Mouse (Mus musculus): ENCODE results near the gene Aqp7.
A peak's percentile ranks its signal among the peaks of the same experiment; 100 is the strongest.
"Not testable (repeated sequence)": the region's sequence is repeated elsewhere in the genome, so short reads cannot be mapped to it uniquely, and the experiment has no call there.

Aqp7 gene

DNA sequence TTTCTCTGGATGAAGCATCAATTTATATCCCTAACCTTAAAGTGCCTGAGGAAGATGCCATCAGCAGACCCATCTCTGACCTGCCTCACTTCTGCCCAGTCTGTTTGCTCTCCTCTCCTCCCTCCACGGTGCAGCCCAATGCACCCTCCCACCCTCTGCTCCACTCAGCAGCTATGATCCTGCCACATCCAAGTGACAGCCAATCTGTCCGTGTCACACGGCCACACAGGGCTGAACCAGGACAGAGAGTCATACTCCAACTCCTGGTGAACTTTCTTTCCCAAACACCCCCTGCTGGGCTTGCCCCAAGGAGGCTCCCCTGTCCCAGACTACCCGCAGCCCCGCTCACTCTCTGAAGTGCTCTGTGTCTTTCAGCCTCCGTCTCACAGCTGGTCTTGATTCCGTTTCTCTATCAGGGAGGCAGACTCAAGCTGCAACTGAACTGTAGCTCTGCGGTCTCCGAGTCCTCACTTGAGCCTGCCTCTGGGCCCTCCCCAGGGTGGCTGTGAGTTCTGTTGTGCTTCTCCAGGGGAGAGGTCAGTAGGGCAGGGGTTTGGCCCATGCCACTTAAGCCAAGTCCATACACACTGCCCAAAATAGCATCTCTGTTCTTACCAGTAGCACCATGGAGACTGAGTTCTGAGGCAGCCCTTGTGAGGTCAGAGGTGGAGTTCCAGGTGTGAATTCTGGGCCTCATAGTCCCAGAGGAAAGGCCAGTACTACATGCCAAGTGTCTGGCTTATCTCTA is at the start of gene Aqp7:
Aqp7 (minus strand) TSS at position 616 of the 748 bp plus-strand sequence.
- DNase-seq: no peak

DNA sequence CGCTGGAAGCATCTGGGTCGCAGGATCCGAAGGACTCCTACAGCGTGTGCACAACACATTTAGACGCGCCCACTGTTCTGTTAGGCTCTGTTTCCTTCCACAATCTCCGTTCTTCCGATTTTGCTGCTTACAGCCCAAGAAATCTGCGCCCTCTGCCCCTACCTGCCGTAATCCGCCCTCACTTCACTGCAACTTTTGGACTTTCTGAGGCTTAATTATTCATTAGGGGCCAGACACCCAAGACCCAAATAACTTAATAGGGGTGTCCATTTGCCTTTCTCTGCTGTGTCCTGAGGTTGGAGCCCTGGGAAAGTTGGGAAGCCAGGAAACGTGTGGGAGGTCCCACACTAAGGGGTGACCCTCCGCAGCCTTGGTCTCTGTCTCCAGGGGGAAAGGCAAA is 49.4 kb upstream of the Aqp7 start:
- DNase-seq: no peak

- no peak for DNase-seq
Observed at GRCm38 (mm10) chr4:41096794-41097193, 48.9 kb upstream of the Aqp7 start.

- DNase-seq: no peak
Observed at GRCm38 (mm10) chr4:41096169-41096568, 48.2 kb upstream of the Aqp7 start.

- DNase-seq: no peak
Observed at GRCm38 (mm10) chr4:41094361-41094760, 46.4 kb upstream of the Aqp7 start.

- DNase-seq: no peak
Observed at GRCm38 (mm10) chr4:41092958-41093357, 45.0 kb upstream of the Aqp7 start.

GRCm38 (mm10) chr4:41091391-41091790 is 43.5 kb upstream of the Aqp7 start:
- no peak for DNase-seq

DNA sequence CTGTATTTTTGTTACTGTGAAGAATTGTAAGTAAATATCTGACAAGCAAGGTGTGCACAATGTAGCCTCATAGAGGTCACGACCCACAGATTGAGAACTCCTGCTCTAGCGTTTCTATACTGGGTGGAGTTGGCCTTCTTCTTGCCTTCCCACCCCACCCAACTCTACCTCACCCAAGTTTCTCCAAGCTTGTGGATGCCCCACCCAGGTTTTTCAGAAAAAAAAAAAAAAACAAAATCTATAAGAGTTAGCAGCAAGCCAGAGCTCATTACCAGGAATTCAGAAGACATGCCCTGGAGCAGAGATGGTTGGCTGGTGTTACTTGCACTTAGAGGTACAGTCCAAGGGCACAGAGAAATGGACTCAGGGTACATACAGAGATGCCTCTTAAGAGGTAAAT is 41.8 kb upstream of the Aqp7 start:
- no peak for DNase-seq

- DNase-seq: no peak
Observed at GRCm38 (mm10) chr4:41089189-41089588, 41.2 kb upstream of the Aqp7 start.

DNA sequence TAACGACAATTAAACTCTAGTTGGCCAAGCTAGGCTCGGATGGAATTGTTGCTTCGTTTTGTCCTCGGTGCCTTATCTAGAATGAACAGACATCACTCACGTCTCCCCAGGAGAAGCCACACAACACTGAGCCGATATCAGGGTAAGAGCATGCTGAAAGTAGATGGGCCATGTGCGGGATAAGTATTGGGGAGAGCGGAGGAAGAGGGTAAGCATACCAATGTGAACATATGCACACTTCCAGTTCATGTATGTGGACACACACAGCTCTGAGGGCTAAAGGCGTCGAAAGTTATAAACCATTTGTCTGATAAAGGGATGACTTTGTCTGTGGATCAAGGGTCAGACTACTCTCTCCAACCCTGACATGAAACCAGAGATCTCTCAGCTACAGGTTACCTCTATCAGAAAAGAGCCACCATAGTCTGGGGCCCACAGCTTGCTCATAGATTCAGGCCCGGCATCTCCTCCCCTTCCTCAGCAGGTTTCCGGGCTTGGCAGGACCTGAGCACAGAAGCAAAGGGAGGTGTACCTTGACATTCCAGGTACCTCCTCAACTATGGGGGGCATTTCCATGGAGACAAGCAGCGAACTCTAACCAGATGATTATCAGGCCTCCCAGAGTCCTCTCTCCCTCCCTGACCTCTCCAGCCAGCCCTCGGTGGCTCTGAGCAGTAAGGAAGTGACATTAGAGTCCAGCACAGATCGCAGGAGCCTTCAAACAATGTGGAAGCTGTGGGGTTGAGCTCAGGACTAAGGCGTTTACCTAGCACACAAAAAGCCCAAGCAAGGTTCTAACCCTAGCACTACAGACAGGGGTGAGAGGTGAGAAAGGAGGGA is 39.7 kb upstream of the Aqp7 start:
- no peak for DNase-seq

GRCm38 (mm10) chr4:41086947-41087346 is 39.0 kb upstream of the Aqp7 start:
- no peak for DNase-seq

GRCm38 (mm10) chr4:41084819-41085218 is 36.9 kb upstream of the Aqp7 start:
- DNase-seq: no peak

DNA sequence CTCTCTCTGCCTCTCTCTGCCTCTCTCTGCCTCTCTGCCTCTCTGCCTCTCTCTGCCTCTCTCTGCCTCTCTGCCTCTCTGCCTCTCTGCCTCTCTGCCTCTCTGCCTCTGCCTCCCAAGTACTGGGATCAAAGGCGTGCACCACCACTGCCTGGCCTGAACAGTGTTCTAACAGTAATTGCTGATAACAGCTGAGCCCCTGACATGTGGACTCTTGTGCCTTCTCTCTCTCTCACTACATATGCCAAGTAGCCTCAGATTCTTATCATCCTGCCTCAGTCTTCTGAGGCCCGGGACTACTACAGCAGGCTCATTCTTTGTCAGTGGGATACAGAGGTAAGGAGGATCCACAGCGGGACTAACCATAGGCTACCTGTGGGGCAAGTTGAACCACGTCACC is 34.9 kb upstream of the Aqp7 start:
- not testable (repeated sequence) for DNase-seq

DNA sequence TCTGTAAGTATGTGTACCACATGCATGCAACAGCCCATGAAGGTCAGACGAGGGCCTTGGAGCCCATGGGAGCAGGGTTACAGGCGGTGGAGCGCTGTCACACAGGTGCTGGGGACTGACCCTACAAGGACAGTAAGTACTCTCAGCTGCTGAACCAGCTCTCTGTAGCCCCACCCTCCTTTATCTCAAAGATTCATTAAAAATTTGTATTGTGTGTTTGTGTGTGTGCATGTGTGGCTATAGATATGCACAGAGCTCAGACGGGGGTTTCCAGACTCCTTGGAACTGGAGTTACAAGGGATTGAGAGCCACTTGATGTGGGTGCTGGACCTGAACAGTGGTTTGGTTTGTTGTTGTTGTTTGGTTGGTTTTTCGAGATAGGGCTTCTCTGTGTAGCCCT is 33.8 kb upstream of the Aqp7 start:
- no peak for DNase-seq

DNA sequence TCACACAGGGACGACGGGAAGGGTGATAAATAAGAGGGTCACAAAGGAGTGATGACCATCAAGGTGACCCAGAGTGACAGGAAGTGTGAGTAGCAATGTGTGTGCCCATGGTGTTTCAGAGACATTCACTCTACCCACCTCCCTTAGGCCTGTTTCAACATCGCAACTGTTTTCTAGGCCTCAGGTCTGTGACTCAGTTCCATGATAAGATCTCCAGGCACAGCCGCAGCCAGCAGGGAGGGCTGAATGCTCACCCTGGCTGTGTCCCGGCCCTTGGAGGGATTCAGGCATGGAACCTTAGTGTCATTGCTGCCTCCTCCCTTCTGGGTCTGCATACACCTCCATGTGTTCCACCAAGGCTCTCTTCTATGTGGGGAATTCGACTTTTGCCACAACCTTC is 30.8 kb upstream of the Aqp7 start:
- no peak for DNase-seq

DNA sequence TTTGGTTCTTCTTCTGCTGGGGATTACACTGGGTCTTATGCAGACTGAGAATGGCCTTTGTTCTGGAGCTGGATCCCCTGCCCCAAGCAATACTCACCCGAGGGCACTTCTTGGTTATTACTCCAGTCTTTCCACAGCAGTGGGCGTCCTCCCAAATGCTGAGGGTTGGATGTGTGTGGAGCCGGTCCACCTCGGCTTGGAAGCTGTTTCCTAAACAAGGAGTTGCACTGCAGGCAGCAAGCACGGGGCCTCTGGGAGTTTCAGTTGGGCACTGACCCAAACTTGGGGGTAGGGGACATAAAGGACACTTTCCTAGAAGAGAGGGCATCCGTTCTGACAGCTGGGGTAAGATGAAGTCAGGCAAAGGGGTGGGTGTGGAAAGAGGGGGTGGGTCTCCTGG is 26.5 kb upstream of the Aqp7 start:
- no peak for DNase-seq

- DNase-seq: no peak
Observed at GRCm38 (mm10) chr4:41073008-41073817, 25.3 kb upstream of the Aqp7 start.

- peak; percentile 47 to 55 for DNase-seq
Observed at GRCm38 (mm10) chr4:41071500-41072429, 23.8 kb upstream of the Aqp7 start.

GRCm38 (mm10) chr4:41065196-41065595 is 17.3 kb upstream of the Aqp7 start:
- no peak for DNase-seq

GRCm38 (mm10) chr4:41063894-41064673 is 16.1 kb upstream of the Aqp7 start:
- DNase-seq: peak in 1 of 2 experiments; percentile 14

DNA sequence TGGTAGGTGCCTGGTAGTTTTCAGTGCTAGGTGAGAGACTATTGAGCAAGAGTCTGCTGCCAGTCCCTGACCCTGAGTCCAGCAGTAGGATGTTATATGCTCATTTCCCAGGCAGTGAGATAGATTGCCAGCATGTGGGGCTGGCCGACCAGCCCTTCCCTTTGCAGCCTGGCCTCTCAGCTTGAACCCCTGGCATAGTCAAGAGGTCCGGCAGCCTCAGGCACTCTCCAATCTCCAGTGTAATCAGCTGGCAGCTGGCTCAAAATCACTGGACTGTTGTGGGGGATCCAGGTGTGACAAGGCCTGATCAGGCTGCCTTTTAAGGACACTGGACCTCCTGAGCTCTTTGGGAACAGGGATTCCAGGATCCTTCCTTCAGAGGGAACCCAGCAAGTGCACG is 15.4 kb upstream of the Aqp7 start:
- DNase-seq: no peak

Measured in cerebellum, adult 18-20 months (tissue).